Mouse (Mus musculus): ENCODE data around the gene Nnmt. TPM values are rescaled to one million over a fixed set of nuclear protein-coding genes. Genes with fewer than 3 reads are reported as not detected.
A peak's percentile ranks its signal among the peaks of the same experiment; 100 is the strongest.

Gene Nnmt
- total RNA-seq, 2 experiments from 2014 or later = 12.8 to 13.3 TPM

DNA sequence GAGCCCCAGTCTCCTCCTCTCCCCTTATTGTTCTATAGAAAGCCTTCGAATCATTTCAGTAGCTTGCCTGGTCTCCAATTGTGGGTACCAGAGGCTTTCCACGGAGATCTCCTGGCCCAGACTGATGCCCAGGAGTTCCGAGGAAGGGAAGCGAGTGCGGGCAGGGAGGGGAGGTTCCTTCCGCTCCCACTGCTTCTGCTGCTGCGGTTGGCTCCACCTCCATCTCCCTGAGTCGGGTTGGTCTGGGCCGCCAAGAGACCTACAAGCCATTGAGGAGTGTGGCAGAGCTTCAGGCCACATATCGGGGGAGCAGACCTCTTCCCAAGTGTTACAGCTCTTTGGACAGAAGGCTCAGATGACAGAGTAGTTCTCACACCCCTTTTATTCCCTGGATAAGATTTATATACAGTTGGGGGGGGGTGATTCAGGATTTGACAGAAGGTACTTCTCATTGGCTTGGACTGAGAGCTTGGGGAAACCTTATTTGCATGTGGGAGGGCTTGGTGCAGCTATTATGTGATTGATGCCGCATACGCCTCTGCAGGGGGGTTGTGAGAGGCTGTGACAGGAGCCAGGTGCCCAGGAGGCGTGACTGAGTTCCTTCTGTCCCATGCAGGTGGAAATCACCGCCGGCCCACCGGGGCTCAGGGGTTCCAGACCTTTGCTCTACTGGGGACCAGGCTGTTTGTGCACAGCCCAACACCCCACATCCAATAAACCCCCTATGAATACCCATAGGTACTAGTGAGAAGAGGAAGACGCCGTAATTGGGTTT, 30.8 kb upstream of the Nnmt start:
- DNase-seq = no peak

DNA sequence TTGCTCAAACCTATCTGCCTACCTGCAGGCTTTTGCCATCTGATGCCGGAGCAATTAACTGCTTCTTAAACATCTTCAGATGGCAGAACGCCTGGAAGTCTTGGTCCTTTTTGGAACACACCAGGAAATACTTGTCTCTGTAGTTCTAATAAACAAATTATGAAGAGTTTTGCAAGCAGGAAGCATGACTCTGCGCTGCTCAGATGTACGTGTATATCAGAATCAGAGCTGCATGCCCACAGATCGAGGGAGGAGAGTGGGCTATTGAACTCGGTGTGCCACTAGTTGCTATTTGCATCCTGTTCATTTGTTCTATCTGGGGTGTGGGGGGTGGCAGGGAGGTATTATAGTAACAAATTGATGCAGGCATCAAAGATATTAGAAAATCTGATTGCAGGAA, 28.2 kb upstream of the Nnmt start:
- no peak for DNase-seq

DNA sequence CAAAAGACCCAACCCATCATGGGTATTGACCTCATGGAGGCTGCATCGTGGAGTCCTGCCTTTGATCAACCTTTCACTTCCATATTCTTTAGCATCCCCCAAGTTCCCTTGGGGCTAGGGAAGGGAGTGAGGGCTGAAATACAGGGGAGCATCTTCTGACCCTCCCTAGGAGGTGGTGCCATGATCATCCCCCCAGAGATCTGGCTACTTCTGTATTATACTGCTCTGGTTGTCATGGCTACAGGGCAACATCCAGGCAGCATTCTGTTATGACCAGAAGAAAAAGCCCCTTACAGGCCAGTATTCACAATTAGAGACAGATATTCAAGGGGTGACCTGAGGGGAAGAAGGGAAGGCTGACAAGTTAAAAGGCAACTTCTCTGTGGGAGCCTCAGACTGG, 14.3 kb upstream of the Nnmt start:
- no peak for DNase-seq

DNA sequence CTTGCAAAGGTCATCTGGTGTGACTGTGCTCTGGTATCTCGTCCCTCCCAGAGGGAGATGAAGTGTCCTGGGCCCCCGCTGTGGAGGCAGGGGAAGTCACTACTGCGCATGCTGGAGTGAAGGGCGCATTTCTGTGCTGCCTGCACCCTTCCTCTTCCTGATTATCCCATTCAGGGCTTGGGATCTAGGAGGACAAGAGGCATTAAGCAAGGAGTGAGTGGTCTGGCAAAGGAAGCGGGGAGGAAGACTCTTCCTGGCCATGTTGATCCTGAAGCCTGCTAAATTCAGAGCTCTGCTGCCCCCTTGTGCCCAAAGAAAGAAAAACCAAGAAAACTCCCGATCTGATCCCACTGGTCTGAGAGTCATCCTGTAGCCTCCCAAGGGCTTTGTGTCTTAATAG, 13.6 kb upstream of the Nnmt start:
- peak; percentile 72 for DNase-seq

DNA sequence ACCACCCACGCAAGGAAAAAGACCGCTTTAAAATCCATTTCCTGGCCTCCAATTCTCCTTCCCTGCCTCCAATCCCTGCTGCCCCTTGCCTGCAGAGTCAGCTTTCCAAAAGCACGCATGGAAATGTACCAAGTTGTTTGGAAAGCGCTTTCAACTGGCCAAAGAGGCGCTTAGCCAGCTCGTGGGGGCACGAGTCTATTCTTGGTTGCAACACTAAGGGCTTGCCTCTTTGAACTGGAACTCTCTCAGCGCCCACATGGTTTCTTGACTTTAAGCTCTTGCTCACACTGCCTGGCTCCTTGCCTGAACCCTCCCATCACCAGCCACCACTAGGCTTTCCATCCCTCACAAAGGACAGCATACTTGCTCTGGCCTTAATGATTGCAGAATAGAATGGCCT, 13.2 kb upstream of the Nnmt start:
- peak; percentile 65 for DNase-seq

DNA sequence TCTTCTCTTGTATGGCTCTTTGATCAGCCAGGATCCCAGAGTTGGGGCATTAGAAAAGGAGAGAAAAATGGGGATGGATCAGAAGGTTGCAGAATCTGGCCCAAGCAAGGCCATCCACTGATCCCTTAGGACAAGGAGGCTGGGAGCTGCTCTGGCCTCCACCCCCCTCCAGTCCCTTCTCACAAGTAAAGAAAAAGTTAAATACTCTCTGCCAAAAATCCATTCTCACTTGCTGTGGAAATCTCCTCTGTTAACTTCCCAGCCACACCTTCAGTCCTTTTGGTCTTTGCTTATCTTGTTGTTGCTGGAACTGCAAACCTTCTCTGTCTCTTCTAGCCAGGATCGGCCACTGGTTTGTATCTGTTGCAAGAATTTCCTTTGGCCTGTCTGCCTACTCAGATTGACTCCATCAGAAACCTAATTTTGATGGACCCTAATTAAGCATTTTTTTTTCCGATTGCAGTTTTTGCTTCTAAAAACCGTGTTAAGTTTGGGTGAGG, 12.6 kb upstream of the Nnmt start:
- no peak for DNase-seq

DNA sequence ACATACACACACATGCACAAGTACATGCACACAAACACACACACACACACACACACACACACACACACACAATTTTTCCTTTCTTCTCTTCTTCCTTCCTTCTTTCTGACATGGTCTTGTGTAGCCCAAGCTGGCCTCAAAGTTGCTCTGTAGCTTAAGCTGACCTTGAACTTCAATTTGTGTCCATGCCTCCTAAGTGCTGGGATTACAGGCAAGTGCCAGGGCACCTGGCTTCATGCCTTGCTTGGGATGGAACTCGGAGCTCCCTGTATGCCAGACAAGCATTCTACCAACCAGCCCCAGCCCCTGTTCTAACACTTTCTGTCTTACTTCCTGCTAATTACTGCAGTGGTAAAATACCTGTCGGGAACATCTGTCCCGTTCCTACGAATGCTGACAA, 8.3 kb upstream of the Nnmt start:
- DNase-seq = no peak

DNA sequence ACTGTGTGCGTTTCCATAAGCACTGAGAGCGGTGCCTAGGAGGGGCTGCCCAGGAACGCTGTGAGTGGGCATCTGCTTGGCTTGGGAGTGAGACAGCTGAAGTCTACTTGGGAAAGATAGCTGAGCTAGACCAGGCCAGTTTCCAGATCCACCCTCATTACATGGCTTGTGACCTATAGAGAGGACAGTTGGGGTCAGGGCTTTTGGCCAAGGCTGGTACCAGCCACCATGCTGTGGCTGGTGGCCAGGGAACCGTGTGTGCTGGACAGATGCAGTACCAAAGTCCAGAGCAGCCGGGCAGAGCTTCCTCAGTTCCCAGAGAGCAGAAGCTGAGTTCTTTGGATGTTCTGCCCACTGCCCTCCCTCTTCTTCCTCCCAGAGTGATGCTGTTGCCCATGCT, 7.6 kb upstream of the Nnmt start:
- DNase-seq = no peak

DNA sequence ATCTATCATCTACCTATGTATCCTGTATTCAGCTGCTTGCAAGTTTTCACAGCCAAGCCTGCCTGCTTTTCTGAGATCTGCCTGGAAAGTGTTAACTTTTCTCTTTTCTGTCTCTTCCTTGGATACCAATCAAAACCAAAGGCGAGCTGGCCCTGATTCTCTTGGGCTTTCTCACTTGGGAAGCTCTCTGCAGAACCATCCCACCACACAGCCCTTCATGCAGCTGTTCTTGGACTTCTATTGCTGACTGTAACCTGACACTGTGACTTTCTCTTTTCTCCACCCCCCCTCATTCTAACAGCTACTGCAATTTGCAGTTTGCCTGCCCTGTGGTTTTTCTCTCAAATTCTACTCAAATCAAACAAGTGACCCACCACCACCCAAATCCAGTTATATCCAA, 6.1 kb upstream of the Nnmt start:
- DNase-seq = no peak

DNA sequence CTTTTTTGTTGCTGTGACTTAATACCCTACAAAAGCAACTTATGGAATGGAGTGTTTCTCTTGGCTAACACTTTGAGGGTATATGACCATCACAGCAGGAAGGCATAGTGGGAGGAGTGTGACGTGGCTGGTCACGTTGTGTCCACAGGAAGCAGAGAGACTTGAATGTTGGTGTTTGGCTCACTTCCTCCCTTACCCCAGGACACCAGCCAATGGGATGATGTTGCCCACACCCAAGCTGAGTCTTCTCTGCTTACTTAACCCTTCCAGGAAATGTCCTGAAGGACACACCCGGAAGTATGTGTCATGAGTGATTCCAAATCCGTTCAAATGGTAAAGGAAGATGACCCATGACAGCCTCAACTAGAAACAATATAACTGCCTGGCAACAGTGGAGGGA, 4.8 kb upstream of the Nnmt start:
- DNase-seq = no peak

DNA sequence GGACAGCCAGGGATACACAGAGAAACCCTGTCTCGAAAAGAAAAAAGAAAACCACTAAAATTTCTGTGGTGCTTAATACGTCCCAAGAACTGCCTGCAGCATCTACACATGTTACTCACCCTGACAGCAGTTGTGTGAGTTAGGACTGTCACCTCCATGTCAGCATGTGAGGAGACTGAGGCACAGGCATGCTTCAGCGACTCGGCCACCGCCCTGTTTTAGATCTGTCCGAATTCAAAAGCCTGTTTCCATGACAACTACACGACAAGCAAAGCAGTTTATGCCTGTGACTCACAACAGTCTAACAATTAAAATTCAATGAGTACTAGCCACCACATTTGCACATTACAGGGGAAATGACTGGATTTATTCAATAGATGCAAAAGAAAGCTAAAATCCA, 2.5 kb upstream of the Nnmt start:
- DNase-seq = no peak

DNA sequence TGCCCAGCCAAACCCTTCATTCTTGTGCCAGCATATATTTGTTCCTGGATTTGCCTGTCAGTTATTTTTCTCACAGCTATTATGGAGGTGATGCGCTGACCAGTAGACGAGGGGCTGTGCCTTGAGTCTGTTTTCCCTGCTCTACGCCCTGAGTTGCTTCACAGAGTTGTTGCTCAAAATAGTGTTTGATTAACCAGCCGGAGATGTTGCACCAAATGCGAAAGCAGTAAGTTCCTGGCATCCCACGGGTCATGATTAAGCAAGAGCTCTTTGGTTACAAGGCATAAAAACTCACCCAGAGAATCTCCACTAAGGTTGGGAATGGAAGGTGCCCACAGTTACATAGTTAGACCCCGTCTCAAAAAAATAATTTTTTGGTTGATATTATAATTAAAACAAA, 1.2 kb upstream of the Nnmt start:
- DNase-seq = no peak

DNA sequence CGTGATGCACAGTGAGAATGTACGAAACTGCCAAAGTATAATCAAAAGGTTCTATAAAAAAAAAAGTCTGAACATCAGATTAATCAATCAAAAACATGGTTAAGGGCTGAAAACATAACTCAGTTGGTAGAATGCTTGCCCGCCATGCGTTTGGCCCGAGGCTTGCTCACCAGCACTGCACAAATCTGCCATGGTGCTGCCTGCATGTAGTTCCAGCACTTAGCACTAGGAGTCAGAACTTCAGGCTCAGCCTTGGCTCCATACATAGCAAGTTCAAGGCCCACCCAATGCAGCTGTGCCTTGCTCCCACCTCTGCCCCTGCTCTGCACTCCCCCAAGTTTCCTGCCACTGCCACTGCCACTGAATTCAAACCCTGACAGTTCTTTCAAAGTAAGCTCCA, 744 bp upstream of the Nnmt start:
- DNase-seq = no peak

DNA sequence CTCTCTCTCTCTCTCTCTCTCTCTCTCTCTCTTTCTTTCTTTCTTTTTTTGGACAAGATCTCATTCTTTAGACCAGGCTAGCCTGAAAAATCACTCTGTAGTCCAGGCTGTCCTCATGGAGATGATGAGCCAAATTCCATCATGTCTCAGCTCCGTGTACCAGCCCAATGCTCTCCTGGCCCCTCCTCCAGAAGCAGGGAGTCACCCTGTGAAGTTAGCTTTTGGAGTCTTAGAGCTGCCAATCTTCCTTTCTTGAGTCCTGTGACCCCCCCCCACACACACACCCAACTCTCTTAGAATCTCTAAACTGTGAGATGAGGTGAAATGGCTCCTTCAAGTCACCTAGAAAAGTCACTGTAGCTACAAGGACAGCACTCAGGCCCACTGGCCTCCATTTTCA, 727 bp downstream of the Nnmt start:
- DNase-seq = no peak

DNA sequence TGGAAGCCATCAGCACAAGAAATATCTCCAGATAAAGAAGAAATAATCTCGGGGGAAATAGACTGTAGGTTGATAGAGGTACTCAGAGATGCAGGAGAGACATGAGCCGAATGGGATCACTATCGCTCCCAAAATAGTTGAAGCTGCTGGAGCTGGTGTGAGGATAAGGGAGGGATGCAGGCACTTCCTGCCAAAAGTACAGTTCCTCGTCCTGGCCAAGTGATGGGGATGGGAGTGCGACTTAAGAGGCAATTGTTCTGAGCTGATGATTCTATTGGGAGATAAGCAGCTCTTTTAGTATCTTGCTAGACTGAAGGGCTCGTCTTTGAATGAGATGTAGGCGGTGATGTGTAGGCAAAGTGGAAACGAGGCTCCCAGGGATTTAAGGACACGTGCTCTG, 4.1 kb downstream of the Nnmt start:
- DNase-seq = no peak

DNA sequence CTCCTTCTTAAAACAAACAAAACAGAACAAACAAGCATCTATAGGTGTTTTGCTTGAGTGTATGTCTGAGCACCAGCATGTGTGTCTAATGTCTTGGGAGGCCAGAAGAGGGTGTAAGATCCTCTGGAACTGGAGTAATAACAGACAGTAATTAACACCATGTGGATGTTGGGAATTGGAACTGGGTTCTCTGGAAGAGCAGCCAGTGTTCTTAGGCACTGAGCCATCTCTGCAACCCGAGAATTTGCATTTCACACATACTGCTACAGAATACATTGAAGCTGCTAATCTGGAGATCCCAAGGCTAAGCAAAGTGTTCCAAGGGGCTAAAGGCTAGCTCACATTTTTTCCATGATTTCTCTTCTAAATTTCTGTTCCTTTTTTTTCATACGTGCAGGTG, 4.9 kb downstream of the Nnmt start:
- DNase-seq = no peak

DNA sequence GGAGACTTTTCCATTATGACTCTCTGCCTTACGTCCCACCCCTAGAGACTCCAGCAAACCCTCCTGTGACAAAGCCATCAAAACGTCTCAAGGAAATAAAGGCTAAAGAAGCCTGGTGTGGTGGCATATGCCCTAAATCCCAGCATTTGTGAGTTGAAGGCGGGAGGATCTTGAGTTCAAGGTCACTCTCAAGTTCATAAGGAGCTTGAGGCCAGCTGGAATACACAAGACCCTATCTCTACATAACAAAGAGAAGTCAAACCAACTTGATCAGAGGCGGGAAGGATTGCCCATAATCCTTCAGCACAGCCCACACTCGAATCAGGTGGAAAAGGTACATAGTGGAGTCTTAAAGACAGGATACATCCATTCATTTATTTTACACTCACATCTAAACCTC, 7.5 kb downstream of the Nnmt start:
- DNase-seq = no peak

DNA sequence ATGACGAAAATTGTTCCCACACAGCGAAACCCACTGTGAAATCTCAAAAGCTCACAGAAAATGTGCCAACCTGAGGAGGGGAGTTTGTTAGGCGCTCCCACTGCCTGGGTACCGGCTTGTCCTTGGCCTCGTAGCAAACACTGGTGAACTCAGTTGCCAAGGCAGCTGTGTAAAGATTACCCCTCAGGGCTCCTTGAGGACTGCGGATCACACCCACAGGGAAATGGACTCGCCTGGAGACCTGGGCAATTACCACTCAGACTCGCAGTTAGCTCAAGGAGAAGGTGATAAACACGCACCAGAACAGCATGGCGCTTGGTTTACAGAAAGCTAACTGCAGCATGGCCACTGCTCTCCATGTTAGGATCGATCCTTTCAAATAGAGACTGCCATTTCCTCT, 8.0 kb downstream of the Nnmt start:
- no peak for DNase-seq

DNA sequence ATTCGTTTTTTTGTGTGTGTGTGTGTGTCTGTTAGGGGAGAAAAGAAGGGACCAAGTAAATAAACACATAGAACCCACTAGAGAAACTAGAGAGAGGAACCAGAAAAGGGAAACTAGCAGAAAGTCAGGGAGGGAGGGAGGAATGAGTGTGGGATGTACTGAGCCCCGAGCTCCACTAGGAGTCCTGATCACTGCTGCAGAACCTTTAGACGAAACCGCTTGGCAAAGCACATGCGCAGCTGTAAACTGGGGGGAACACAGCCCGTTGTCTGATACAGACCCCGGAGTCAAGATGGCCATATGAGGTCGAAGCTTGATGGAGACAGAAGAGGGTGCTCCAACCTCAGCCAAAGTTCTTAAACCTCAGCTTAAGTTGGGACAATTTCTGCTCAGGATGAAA, 11.0 kb downstream of the Nnmt start:
- DNase-seq = no peak

DNA sequence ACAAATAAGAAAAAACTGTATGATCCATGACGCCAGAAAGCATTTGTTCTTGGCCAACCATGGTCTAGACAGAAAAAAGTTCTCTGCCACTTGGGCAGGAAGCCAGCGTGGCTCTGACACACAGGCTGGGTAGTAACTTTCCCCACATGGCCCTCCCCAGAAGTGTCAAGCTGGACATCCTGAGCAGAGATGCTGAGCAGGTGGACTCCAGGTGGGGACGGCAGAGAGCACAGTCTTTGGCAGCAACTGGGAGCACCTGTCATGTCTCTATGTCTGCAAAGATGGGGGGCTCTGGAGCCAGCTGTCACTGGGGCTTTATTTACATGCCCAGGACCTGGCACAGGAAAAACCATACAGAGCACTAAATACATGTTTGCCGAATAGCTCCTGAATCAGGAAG, 14.3 kb downstream of the Nnmt start:
- DNase-seq = no peak

DNA sequence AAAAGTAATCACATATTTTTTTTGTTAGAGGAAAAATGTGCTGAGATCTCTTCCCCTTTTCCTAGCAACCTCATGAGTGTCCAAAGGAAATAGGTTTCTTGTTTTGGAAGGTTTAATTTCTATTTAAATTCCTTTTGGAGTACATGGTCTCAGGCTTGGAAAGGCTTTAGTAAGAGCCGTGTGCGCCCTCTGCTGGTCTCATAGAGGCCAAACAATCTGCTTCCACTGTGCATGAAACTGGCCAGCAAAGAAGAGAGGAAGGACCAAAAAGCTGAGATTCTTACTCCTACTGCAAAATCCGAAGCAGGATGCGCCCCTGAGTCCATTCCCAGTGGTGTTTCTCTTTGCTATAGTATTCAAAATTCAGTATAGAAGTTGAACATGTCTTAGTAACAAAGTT, 18.6 kb downstream of the Nnmt start:
- peak; percentile 67 for DNase-seq

DNA sequence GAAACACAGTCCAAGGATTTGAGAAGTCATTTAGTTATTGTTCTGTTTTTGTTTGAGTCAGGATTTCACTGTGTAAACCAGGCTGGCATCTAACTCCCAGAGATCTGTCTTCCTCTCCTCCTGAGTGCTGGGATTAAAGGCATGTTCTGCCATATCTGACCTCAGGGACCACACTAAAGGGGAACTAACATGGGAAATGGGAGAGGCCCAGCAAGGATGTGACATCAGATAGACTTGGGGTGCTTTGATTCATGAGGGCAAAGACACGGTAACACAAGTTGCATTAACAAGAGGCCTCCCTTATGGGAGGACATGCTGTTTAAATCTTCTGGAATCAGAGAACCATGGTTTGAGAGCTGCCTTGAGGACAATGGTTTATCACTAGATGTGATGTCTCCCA, 24.1 kb downstream of the Nnmt start:
- no peak for DNase-seq

DNA sequence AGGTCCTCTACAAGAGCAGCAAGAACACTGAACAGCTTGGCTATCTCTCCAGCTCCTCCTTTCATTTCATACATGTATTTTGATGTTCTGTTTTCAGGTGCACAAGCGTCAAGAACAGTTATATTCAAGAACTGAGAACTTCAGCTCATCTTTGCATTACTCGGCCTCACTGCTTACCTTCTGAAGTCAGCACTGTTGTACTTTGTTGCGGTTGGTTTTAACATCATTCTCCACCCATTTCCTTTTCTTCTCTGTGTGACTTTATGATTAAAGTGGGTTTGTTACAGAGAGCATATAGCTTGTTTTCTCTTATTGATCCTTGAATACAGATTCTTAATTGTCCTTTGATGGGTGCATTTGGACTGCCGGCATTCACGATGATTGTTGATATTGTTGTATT, 42.6 kb downstream of the Nnmt start:
- no peak for DNase-seq

DNA sequence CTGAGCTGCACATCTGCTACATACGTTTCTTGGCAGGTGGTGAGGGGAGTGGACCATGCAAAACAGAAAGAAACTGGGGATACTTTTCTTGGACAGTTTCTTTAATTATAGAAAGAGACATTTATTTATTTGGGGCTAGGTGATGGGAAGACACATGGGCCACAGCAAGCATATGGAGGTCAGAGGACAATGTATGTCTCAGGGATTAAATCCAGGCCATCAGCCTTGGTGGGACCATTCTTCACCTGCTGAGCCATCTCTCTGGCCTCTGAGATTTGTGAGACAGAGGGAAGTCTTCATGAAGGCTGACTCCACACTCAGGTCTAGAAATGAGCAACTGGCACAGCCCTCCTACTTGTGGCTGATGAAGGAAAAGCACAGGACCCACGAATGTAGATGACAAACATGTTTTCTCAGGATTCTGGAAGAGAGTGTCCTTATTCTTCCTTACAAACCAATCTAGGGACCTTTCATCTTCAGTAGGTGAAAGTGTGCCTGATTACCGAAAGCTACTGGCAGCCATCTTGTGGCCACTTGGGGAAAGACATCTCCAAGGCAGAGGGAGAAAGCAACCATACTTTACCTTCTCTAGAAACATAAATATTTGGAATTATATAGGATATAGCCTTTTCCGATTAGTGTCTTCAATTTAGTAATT, 45.3 kb downstream of the Nnmt start:
- DNase-seq = peak; percentile 29

All from gastrocnemius, postnatal 10 days (tissue).